Mouse (Mus musculus) R1 (cell line): ENCODE measurements at regions not wholly inside any gene's neighbourhood (a gene's known extent, or its start where the extent isn't known, plus 50 kb on each side); places are given as distances from the start of the nearest gene placed in this dataset.

Experiments
- DNase-seq: peaks from one replicate; pipeline ENCODE4 v3.0.0-alpha.2; 2018; ENCODE audit warnings: low read depth, low spot score

- no peak for DNase-seq
Observed at GRCm38 (mm10) chr1:35428126-35428840, 578.5 kb downstream of the Plekhb2 start.

DNA sequence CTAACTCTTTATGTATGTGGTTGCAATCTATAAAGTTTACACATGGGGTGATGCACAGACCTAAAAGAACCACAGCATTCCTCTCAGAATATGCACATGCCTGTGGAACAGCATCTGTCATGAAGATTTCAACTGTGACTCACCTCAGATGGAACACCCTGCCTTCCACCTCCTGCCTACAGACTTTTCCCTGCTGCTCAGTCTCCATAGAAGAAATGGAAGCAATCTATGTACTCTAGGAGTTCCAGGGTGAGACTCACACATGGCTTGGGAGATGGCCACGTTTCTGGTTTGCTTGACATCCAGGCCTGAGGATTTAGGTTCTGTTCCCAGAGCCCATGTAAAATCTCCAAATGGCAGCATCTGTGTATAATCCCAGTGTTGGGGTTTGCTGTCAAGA, 579.7 kb downstream of the Plekhb2 start:
- no peak for DNase-seq

DNA sequence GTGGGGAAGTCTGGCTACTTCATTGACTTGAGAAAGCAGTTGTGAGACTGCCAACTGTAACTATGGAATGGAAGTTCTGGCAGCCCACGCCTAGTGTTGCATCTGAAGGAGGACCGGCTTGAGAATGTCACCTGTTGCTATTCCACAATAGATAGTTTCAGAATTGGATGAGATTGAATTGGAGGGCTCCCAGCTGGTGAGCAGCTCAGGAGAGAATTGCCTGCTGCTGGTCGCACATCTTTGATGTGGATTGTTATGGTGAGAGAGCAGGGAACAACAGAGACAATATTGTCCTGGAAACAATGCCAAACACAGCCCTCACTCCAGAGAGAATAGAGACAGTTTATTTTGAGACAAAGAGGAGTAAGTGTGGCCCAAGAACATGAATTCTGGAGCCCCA, 585.9 kb downstream of the Plekhb2 start:
- DNase-seq = peak; percentile 62

DNA sequence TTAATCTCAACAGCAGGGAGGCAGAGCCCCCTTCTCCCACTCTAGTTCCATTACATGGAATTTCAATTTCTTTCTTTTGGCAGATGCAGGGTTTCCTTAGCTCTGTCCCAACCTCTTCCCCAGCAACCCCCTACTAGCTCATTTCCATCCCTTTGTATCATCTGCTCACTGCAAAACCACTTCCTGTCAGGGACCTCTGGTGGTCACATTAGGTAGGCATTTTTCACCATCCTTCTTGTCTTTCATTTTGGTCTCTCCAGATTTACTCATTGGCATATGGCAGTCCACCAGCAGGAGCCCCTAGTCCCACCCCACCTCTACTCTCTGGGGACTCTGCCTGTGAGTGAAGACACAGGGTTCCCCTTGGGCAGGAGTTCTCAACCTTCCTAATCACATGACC, 597.6 kb downstream of the Plekhb2 start:
- DNase-seq = peak; percentile 48

GRCm38 (mm10) chr1:35452441-35453107, 602.8 kb downstream of the Plekhb2 start:
- peak; percentile 30 for DNase-seq

DNA sequence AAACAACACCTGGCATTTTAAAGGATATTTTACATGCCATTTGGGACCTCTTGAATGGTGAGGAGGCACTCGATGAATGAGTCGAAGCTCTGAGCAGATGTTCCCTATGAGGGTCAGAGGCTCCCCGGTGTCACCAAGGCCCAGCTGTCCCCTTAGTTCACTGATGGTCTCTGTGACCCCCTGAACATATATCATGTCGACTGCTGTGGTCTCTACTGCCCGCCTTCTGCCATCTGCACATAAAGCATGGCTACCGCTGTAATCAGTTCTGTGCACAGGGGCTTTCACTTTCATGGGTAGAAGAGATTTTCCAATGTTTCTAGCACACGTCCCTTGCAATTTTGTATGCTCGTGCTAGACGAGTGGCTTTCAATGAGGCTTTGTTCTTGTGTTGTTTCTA, 607.8 kb downstream of the Plekhb2 start:
- no peak for DNase-seq

- DNase-seq = peak; percentile 39
Observed at GRCm38 (mm10) chr1:35465081-35465480, 603.1 kb upstream of the Hs6st1 start.

GRCm38 (mm10) chr1:35469185-35469753, 598.9 kb upstream of the Hs6st1 start:
- DNase-seq = no peak

GRCm38 (mm10) chr1:35478262-35478661, 589.9 kb upstream of the Hs6st1 start:
- peak; percentile 31 for DNase-seq

GRCm38 (mm10) chr1:35495963-35496362, 572.2 kb upstream of the Hs6st1 start:
- DNase-seq = no peak

GRCm38 (mm10) chr1:35522951-35523350, 545.2 kb upstream of the Hs6st1 start:
- DNase-seq = no peak

- no peak for DNase-seq
Observed at GRCm38 (mm10) chr1:35523790-35524362, 544.3 kb upstream of the Hs6st1 start.

- DNase-seq = no peak
Observed at GRCm38 (mm10) chr1:35524788-35525187, 543.4 kb upstream of the Hs6st1 start.

GRCm38 (mm10) chr1:35527750-35528476, 540.3 kb upstream of the Hs6st1 start:
- DNase-seq = no peak

GRCm38 (mm10) chr1:35535470-35535869, 532.7 kb upstream of the Hs6st1 start:
- no peak for DNase-seq

DNA sequence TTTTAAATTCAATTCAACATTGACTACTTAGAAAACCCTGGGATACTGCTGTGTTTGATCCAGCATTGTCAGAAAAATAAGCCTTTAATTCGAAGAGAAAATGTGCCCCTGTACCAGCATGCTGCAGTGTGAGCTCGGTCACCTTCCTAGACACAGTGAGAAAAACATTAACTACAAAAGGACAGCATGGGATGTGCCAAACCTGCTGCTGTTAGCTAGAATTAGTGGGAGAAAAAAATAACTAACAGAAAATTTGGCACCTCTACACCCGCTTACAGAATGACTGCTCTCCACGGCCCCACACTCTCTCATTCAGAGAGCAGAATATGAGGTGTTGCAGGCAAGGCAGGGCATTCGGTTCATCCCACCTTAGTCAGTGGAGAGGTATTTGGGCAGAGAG, 531.9 kb upstream of the Hs6st1 start:
- no peak for DNase-seq

DNA sequence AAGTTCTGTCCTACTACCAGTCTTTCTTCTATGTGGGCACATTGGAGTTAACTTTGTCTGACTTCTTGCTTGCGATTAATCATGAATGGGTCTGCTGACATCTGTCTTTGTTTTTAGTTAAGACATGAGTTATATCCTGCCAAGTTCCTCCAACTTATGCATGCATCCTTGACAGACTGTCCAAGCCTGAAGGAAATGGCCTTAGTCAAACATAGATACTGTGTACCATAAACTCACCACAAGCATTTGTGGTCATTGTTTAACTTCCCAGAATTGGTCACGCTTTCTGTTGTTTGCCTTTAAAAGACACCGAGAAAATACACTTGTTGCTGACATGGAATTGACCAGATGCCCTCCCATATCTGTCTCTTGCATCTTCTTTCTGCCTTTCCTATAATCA, 519.4 kb upstream of the Hs6st1 start:
- DNase-seq = no peak

- DNase-seq = no peak
Observed at GRCm38 (mm10) chr1:35551503-35551902, 516.7 kb upstream of the Hs6st1 start.

DNA sequence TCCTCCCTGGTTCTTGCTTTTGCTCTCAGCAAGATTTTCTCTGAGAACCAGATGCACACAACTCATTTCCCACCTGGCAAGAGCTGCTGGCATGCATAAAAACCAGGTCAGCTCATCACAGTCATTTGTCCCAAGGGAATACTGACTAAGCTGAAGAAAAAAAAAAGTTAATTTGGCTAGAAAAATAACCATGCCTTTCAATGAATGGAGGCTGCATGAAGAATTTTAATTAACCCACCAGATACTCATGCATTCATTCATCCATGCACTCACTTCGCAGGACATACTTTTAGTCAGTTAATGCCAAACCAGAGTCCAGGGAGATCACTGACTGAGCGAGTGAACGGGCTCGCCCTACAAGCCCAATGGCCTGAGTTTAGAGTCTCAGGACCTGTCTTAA, 505.4 kb upstream of the Hs6st1 start:
- DNase-seq = no peak

DNA sequence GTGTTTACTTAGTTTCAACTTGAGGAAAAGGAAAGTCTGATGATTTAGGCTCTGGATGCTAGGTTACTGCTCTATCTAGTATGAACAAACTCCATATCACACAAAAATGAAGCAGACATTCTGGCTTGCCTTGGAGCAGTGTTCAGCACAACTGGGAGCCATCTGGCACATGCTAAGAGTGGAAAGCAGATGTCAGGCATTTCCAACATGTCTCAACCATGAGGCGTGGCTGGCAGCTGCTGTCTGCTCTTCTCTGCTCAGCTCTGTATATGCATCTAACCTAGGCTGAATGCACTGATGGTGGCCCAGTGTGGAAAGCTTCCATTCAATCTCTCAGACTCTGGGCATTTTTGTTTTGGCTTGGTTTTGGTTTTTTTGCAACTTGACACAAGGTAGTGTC, 493.0 kb upstream of the Hs6st1 start:
- DNase-seq = no peak

DNA sequence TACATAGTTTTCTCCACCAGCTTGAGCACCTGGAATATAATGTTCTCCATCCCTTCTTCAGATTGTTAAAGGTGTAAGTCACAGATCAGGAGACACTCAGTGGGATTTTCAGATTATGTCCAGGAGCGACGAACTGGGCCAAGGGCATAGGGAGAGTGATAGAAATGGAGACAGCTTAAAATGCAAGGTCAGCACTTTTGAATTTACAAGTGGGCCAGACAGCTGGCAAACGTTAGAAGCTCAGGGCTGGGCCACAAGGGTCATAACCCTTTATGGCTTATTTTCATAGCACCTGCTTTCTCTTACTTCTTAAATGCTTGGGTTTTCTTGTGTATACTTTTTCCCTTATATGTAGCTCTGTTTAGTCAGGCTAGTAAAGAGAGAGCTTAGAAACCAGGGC, 488.8 kb upstream of the Hs6st1 start:
- no peak for DNase-seq

GRCm38 (mm10) chr1:35579992-35580391, 488.2 kb upstream of the Hs6st1 start:
- no peak for DNase-seq
